In the genomic region with DNA sequence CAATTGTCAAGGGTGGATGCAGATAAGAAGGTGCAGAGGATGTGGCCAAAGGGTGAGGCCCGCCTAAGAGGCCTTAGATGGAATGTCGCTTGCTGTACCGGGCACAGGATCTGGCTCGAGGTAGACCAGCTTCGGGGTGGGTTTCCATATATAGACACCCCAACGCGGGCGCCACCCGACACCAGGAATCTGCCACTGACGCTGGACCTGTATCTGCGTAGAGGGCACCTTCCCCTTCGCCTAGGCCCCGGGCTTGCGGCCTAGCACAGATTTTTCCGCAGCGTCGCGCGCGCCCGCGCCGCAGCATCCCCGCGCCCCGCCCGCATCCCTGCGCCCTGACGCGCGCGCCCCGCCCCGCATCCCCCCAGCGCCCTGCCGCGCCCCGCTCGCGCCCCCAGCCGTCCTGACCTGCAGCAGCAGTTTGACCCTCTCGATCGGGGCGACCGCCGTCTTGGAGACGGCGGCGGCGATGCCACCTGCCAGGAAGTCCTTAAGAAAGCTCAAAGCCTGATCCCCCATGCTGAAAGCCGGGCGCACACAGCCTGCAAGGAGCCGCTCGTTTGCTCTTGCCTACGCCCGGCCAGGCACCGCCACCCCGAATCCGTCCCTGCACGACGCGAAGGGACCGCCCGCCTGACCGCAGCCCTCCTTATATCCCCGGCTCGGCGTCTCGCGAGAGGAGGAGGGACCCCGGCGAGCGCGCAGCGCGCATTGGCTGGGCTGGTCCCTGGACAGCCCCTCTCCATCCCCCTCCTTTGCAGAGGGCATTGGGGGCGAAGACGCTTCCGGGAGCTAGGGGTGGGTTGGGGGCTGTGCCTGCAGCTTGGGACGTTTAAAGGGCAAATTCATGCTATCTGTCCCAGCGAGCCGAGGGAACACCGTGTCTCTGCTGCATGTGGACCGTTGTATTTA, we compare ENCODE assay signal across 8 mouse cellular contexts. TPM values are rescaled to one million over a fixed set of nuclear protein-coding genes. Genes with fewer than 3 reads are reported as not detected.
A peak's percentile ranks its signal among the peaks of the same experiment; 100 is the strongest.
DNase-seq lines count a peak whose midpoint lies in the region; ATAC-seq and TF ChIP-seq lines count a peak whose summit lies in the region.

A gene (minus strand): TSS at position 881 of the 912 bp plus-strand sequence.

- peak; percentile 99 for ATAC-seq in forebrain, embryonic 13.5 days
- peak; percentile 91 for ATAC-seq in liver, postnatal 0 days
- ATAC-seq in neural tube, embryonic 14.5 days (ENCODE audit: low read depth) = peak; percentile 97

- no peak for TF ChIP-seq CTCF in liver, postnatal 0 days (IDR thresholded peaks at IDR 0.05; ENCODE audit: low read depth)

- DNase-seq in CD8-positive naive resting alpha-beta T cell, adult 2 months (ENCODE audit: low read depth in 2 of 2, low spot score in 2 of 2) = peak; percentile 89
- DNase-seq in c-Kit-positive CD71-positive TER-119-negative erythroid progenitor cells, embryonic 14.5 days (ENCODE audit: low read depth) = peak; percentile 66
- peak; percentile 98 for DNase-seq in heart, postnatal 10 days
- DNase-seq in large intestine, adult 2 months (ENCODE audit: low read depth, low spot score) = no peak
- DNase-seq in liver, postnatal 0 days = peak; percentile 93
- DNase-seq in testis, postnatal 10 days (ENCODE audit: low spot score) = peak; percentile 98

- peaks cover 11% of the 10 kb centered on the region; the same call in 1 of the 2 replicates for H3K27me3 ChIP-seq in forebrain, embryonic 13.5 days
- H3K27me3 ChIP-seq in liver, postnatal 0 days (ENCODE audit: insufficient read depth, low read length) = no peaks in the 10 kb centered on the region
- H3K27me3 ChIP-seq in neural tube, embryonic 14.5 days (ENCODE audit: control insufficient read depth, insufficient read depth, low read length) = no peaks in the 10 kb centered on the region

- H3K4me2 ChIP-seq in forebrain, embryonic 13.5 days = peak within 1 kb of the TSS; percentile 78
- peak within 1 kb of the TSS; percentile 79 for H3K4me2 ChIP-seq in liver, postnatal 0 days (ENCODE audit: low read depth, low read length)
- H3K4me2 ChIP-seq in neural tube, embryonic 14.5 days (ENCODE audit: low read depth, low read length) = peak within 1 kb of the TSS; percentile 83

- under 1% methylated on average over 68 of the region's 84 CpGs for WGBS in forebrain, embryonic 13.5 days
- WGBS in large intestine, adult 2 months = 1% methylated on average over 84 of the region's 84 CpGs
- under 1% methylated on average over 80 of the region's 84 CpGs for WGBS in liver, postnatal 0 days (ENCODE audit: insufficient replicate concordance)
- under 1% methylated on average over 68 of the region's 84 CpGs for WGBS in neural tube, embryonic 14.5 days

- H3K36me3 ChIP-seq in forebrain, embryonic 13.5 days (ENCODE audit: poor library complexity, severe bottlenecking) = peaks cover 35% of the 10 kb centered on the region
- peaks cover 29% of the 10 kb centered on the region for H3K36me3 ChIP-seq in liver, postnatal 0 days (replicated peaks; ENCODE audit: insufficient read depth, low read length)
- H3K36me3 ChIP-seq in neural tube, embryonic 14.5 days (ENCODE audit: control insufficient read depth, insufficient read depth, low read length) = peaks cover 30% of the 10 kb centered on the region; the same call in 1 of the 2 replicates

- intact Hi-C loops in heart, postnatal 10 days (cut with DNase I) = no loop called here

- peak within 1 kb of the TSS; percentile 97 for H3K27ac ChIP-seq in forebrain, embryonic 13.5 days
- H3K27ac ChIP-seq in liver, postnatal 0 days (ENCODE audit: low read depth) = peak within 1 kb of the TSS; percentile 93
- H3K27ac ChIP-seq in neural tube, embryonic 14.5 days (ENCODE audit: low read depth, low read length) = peak within 1 kb of the TSS; percentile 98

- TF ChIP-seq EP300 in liver, postnatal 0 days (IDR thresholded peaks at IDR 0.05; ENCODE audit: low read depth) = peak; percentile 68

- no peaks in the 10 kb centered on the region for H3K9me3 ChIP-seq in forebrain, embryonic 13.5 days (replicated peaks)
- H3K9me3 ChIP-seq in liver, postnatal 0 days (ENCODE audit: low read length) = no peaks in the 10 kb centered on the region
- no peaks in the 10 kb centered on the region for H3K9me3 ChIP-seq in neural tube, embryonic 14.5 days (ENCODE audit: control insufficient read depth, low read length)

- H3K4me3 ChIP-seq in forebrain, embryonic 13.5 days = peak within 1 kb of the TSS; percentile 69
- H3K4me3 ChIP-seq in liver, postnatal 0 days (ENCODE audit: low read depth, low read length) = peak within 1 kb of the TSS; percentile 77
- H3K4me3 ChIP-seq in neural tube, embryonic 14.5 days (ENCODE audit: low read depth, low read length) = peak within 1 kb of the TSS; percentile 82

- H3K4me1 ChIP-seq in forebrain, embryonic 13.5 days = peaks cover 32% of the 10 kb centered on the region
- peaks cover 19% of the 10 kb centered on the region for H3K4me1 ChIP-seq in liver, postnatal 0 days (ENCODE audit: insufficient read depth)
- peaks cover 21% of the 10 kb centered on the region for H3K4me1 ChIP-seq in neural tube, embryonic 14.5 days (ENCODE audit: control insufficient read depth, insufficient read depth, low read length)

- H3K9ac ChIP-seq in forebrain, embryonic 13.5 days = peak within 1 kb of the TSS; percentile 95
- H3K9ac ChIP-seq in liver, postnatal 0 days (replicated peaks) = peak within 1 kb of the TSS; percentile 94
- H3K9ac ChIP-seq in neural tube, embryonic 14.5 days (replicated peaks; ENCODE audit: low read depth, low read length) = peak within 1 kb of the TSS; percentile 80

RNA-seq across cellular contexts. Expression of the gene that starts here (rescaled TPM):
- 568 and 569 TPM in 2 replicates for polyA plus RNA-seq in forebrain, embryonic 13.5 days (2015; fragmentation: Nextera tagmentation; extraction: Ambion mirVana)
- total RNA-seq in heart, postnatal 10 days (2021) = 1,000 to 10,000 TPM; 3,766 to 3,984 TPM
- 99.2 and 105 TPM in 2 replicates for polyA plus RNA-seq in large intestine, adult 2 months (2012; rRNA removed)
- 448 and 459 TPM in 2 replicates for polyA plus RNA-seq in liver, postnatal 0 days (2015; fragmentation: Nextera tagmentation; extraction: Ambion mirVana)
- polyA plus RNA-seq in neural tube, embryonic 14.5 days (2014; fragmentation: Nextera tagmentation; extraction: Ambion mirVana) = 996 and 1,036 TPM in 2 replicates
